Mouse (Mus musculus): ENCODE measurements around the gene Sh3bp5l. TPM values are rescaled to one million over a fixed set of nuclear protein-coding genes. Genes with fewer than 3 reads are reported as not detected.

The Sh3bp5l gene
- polyA plus RNA-seq, 1 experiment: 42.4 TPM

GRCm38 (mm10) chr11:58315536-58316168 lies 14.9 kb upstream of the Sh3bp5l start:
- TF ChIP-seq POLR2A (IDR thresholded peaks at IDR 0.05; ENCODE audit: extremely low read depth, insufficient read depth, low read length) (peak; percentile 5; the same call in 1 of the 2 replicates), CTCF (IDR thresholded peaks at IDR 0.05; ENCODE audit: extremely low read depth, insufficient read depth, low read length) (no peak)
- 0 out of 2 replicates have a peak, but pooled peaks cover 1% of the 10 kb centered on the region for H3K4me1 ChIP-seq (ENCODE audit: control insufficient read depth, insufficient read depth, low read length)
- H3K27ac ChIP-seq (ENCODE audit: insufficient read depth, low read length): no peak overlapping the region
- H3K4me3 ChIP-seq (ENCODE audit: insufficient read depth, low read length): no peak overlapping the region

- Histone ChIP-seq H3K4me1 (ENCODE audit: control insufficient read depth, insufficient read depth, low read length) (0 out of 2 replicates have a peak, but pooled peaks cover 1% of the 10 kb centered on the region), H3K4me3 (ENCODE audit: insufficient read depth, low read length) (no peak overlapping the region), H3K27ac (ENCODE audit: insufficient read depth, low read length) (no peak overlapping the region)
- TF ChIP-seq CTCF (IDR thresholded peaks at IDR 0.05; ENCODE audit: extremely low read depth, insufficient read depth, low read length) (no peak), POLR2A (IDR thresholded peaks at IDR 0.05; ENCODE audit: extremely low read depth, insufficient read depth, low read length) (peak; percentile 40; the same call in 1 of the 2 replicates)
Measured at GRCm38 (mm10) chr11:58316344-58316743, 14.2 kb upstream of the Sh3bp5l start.

GRCm38 (mm10) chr11:58316768-58317390 lies 13.6 kb upstream of the Sh3bp5l start:
- Histone ChIP-seq H3K4me3 (ENCODE audit: insufficient read depth, low read length) (no peak overlapping the region), H3K4me1 (ENCODE audit: control insufficient read depth, insufficient read depth, low read length) (0 out of 2 replicates have a peak, but pooled peaks cover 1% of the 10 kb centered on the region), H3K27ac (ENCODE audit: insufficient read depth, low read length) (no peak overlapping the region)
- TF ChIP-seq POLR2A (IDR thresholded peaks at IDR 0.05; ENCODE audit: extremely low read depth, insufficient read depth, low read length) (peak; percentile 46; the same call in 1 of the 2 replicates), CTCF (IDR thresholded peaks at IDR 0.05; ENCODE audit: extremely low read depth, insufficient read depth, low read length) (no peak)

GRCm38 (mm10) chr11:58322824-58323569 lies 7.5 kb upstream of the Sh3bp5l start:
- H3K4me3 ChIP-seq (ENCODE audit: insufficient read depth, low read length): peak overlapping the region; percentile 59
- H3K27ac ChIP-seq (ENCODE audit: insufficient read depth, low read length): peak overlapping the region; percentile 90
- TF ChIP-seq POLR2A (IDR thresholded peaks at IDR 0.05; ENCODE audit: extremely low read depth, insufficient read depth, low read length): peak; percentile 96
- no peak for TF ChIP-seq CTCF (IDR thresholded peaks at IDR 0.05; ENCODE audit: extremely low read depth, insufficient read depth, low read length)
- no peaks in the 10 kb centered on the region for H3K4me1 ChIP-seq (ENCODE audit: control insufficient read depth, insufficient read depth, low read length)

GRCm38 (mm10) chr11:58323570-58324340 lies 6.8 kb upstream of the Sh3bp5l start:
- TF ChIP-seq POLR2A (IDR thresholded peaks at IDR 0.05; ENCODE audit: extremely low read depth, insufficient read depth, low read length): no peak
- Histone ChIP-seq H3K4me1 (ENCODE audit: control insufficient read depth, insufficient read depth, low read length) (no peaks in the 10 kb centered on the region), H3K4me3 (ENCODE audit: insufficient read depth, low read length) (peak overlapping the region; percentile 59), H3K27ac (ENCODE audit: insufficient read depth, low read length) (peak overlapping the region; percentile 53)

GRCm38 (mm10) chr11:58324614-58325229 lies 5.8 kb upstream of the Sh3bp5l start:
- peaks cover 5% of the 10 kb centered on the region; the same call in 1 of the 2 replicates for H3K4me1 ChIP-seq (ENCODE audit: control insufficient read depth, insufficient read depth, low read length)
- H3K4me3 ChIP-seq (ENCODE audit: insufficient read depth, low read length): no peak overlapping the region
- H3K27ac ChIP-seq (ENCODE audit: insufficient read depth, low read length): no peak overlapping the region
- no peak for TF ChIP-seq POLR2A (IDR thresholded peaks at IDR 0.05; ENCODE audit: extremely low read depth, insufficient read depth, low read length)
- TF ChIP-seq CTCF (IDR thresholded peaks at IDR 0.05; ENCODE audit: extremely low read depth, insufficient read depth, low read length): no peak

GRCm38 (mm10) chr11:58326781-58327180 lies 3.7 kb upstream of the Sh3bp5l start:
- Histone ChIP-seq H3K4me1 (ENCODE audit: control insufficient read depth, insufficient read depth, low read length) (peaks cover 6% of the 10 kb centered on the region; the same call in 1 of the 2 replicates), H3K4me3 (ENCODE audit: insufficient read depth, low read length) (no peak overlapping the region), H3K27ac (ENCODE audit: insufficient read depth, low read length) (no peak overlapping the region)
- TF ChIP-seq POLR2A (IDR thresholded peaks at IDR 0.05; ENCODE audit: extremely low read depth, insufficient read depth, low read length) (no peak), CTCF (IDR thresholded peaks at IDR 0.05; ENCODE audit: extremely low read depth, insufficient read depth, low read length) (0 out of 2 replicates have a peak, but pooled peaks have one; percentile 0)

- TF ChIP-seq CTCF (IDR thresholded peaks at IDR 0.05; ENCODE audit: extremely low read depth, insufficient read depth, low read length) (no peak), POLR2A (IDR thresholded peaks at IDR 0.05; ENCODE audit: extremely low read depth, insufficient read depth, low read length) (no peak)
- peaks cover 9% of the 10 kb centered on the region; the same call in 1 of the 2 replicates for H3K4me1 ChIP-seq (ENCODE audit: control insufficient read depth, insufficient read depth, low read length)
Measured at GRCm38 (mm10) chr11:58329906-58330275, 633 bp upstream of the Sh3bp5l start.

More at GRCm38 (mm10) chr11:58329906-58330275, 633 bp upstream of the Sh3bp5l start:
- 0 out of 2 replicates have a peak overlapping the region, but pooled peaks have one; percentile 9 for H3K27ac ChIP-seq (ENCODE audit: insufficient read depth, low read length)
- peak overlapping the region; percentile 95 for H3K4me3 ChIP-seq (ENCODE audit: insufficient read depth, low read length)
